Mouse (Mus musculus): ENCODE results near the gene Paxbp1. TPM values are rescaled to one million over a fixed set of nuclear protein-coding genes. Genes with fewer than 3 reads are reported as not detected.

The Paxbp1 gene
- total and polyA plus RNA-seq, 2 experiments from 2014 or later, result 18.8 to 30.6 TPM

DNA sequence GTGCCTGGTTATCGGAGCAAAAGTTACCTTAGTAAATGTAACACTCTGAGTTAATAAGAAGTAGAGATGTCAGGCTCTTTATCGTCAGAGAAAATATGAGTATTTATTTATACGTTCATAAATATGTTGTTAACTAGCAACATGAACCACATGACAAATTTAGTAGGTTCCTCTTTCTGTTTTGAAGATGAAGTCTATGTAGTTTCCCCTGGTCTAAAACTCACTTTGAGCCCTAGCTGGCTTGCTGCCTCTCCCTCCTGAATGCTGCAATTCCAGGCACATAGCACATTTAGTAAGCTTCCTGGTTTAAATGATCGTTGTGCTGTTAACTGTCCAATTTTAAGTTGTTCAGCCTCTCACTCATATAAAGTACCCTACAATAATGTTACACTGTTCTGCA is 13.6 kb downstream of the Paxbp1 start:
- H3K4me3 ChIP-seq (ENCODE audit: low read depth, low read length), result no peak overlapping the region
- TF ChIP-seq EP300 (IDR thresholded peaks at IDR 0.05; ENCODE audit: low read depth), result no peak
- no peak for TF ChIP-seq CTCF (IDR thresholded peaks at IDR 0.05; ENCODE audit: low read depth)
- no peak overlapping the region for H3K9ac ChIP-seq (replicated peaks; ENCODE audit: low read depth, low read length)
- H3K27me3 ChIP-seq (ENCODE audit: control insufficient read depth, insufficient read depth, low read length), result no peaks in the 10 kb centered on the region
- WGBS, result 89% methylated on average over 4 of the region's 4 CpGs
- H3K27ac ChIP-seq (ENCODE audit: low read depth), result no peak overlapping the region
- H3K36me3 ChIP-seq (replicated peaks; ENCODE audit: control insufficient read depth, insufficient read depth, low read length), result peaks cover 87% of the 10 kb centered on the region
- no peak for DNase-seq (ENCODE audit: low spot score)
- no peaks in the 10 kb centered on the region for H3K9me3 ChIP-seq (replicated peaks; ENCODE audit: control insufficient read depth, low read length)
- no peak for ATAC-seq (ENCODE audit: insufficient read depth, low read depth)
- no peaks in the 10 kb centered on the region for H3K4me1 ChIP-seq (ENCODE audit: control insufficient read depth, insufficient read depth)
- no peak overlapping the region for H3K4me2 ChIP-seq (ENCODE audit: low read depth, low read length)

DNA sequence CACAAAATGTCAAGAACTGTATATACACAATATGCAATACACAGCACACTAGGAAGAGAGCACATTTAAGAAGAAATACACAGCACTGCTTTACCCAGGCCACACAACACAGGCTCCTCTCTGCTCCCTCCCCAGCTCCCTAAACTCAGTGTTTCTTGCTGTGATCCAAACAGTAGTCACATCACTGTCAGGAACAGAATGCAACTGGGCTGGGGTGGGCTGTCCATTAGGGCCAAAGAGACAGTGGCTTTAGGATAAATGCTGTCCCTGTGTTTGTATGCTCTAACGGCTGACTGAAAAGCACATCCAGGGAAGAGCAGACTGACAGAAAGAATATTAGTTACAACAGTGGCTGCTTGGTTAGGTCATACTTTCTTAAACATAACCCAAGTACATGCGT is 14.4 kb downstream of the Paxbp1 start:
- ATAC-seq (ENCODE audit: insufficient read depth, low read depth) (no peak), DNase-seq (ENCODE audit: low spot score) (no peak)
- TF ChIP-seq CTCF (IDR thresholded peaks at IDR 0.05; ENCODE audit: low read depth) (no peak), EP300 (IDR thresholded peaks at IDR 0.05; ENCODE audit: low read depth) (no peak)
- Histone ChIP-seq H3K4me1 (ENCODE audit: control insufficient read depth, insufficient read depth) (no peaks in the 10 kb centered on the region), H3K9me3 (replicated peaks; ENCODE audit: control insufficient read depth, low read length) (no peaks in the 10 kb centered on the region), H3K27ac (ENCODE audit: low read depth) (no peak overlapping the region), H3K9ac (replicated peaks; ENCODE audit: low read depth, low read length) (no peak overlapping the region), H3K4me3 (ENCODE audit: low read depth, low read length) (no peak overlapping the region), H3K36me3 (replicated peaks; ENCODE audit: control insufficient read depth, insufficient read depth, low read length) (peaks cover 88% of the 10 kb centered on the region), H3K4me2 (ENCODE audit: low read depth, low read length) (no peak overlapping the region), H3K27me3 (ENCODE audit: control insufficient read depth, insufficient read depth, low read length) (no peaks in the 10 kb centered on the region)
- WGBS, result 85% methylated on average over 2 of the region's 2 CpGs

DNA sequence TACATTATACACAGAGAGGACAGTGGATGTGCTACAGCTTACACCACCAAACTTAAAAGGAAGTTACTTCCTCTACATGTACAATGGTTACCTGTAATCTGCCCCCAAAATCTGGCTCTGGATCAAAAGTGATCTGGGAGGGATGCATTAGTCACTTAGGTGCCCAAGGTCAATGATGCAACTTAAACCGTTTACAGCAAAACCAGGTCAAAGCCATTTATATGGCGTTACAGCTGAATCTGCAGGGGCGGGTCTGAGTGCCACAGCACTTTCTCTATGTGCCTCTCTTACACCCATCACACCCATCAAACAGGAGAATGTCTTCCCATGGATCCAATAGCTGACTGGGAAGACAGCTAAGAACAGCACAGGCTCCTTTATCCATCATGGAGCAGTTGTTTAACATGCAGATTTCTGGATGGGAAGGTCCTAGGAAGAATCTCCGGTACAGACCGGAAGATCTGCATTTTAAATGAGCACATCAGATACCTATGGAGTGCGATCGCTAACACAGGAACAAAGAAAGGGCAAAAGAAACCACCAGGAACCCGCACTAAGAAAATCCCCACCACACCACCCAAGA is 15.1 kb downstream of the Paxbp1 start:
- no peak for DNase-seq (ENCODE audit: low spot score)
- H3K9me3 ChIP-seq (replicated peaks; ENCODE audit: control insufficient read depth, low read length), result no peaks in the 10 kb centered on the region
- H3K27me3 ChIP-seq (ENCODE audit: control insufficient read depth, insufficient read depth, low read length), result no peaks in the 10 kb centered on the region
- no peak for ATAC-seq (ENCODE audit: insufficient read depth, low read depth)
- peaks cover 89% of the 10 kb centered on the region for H3K36me3 ChIP-seq (replicated peaks; ENCODE audit: control insufficient read depth, insufficient read depth, low read length)
- no peak overlapping the region for H3K27ac ChIP-seq (ENCODE audit: low read depth)
- no peak overlapping the region for H3K4me3 ChIP-seq (ENCODE audit: low read depth, low read length)
- TF ChIP-seq CTCF (IDR thresholded peaks at IDR 0.05; ENCODE audit: low read depth) (no peak), EP300 (IDR thresholded peaks at IDR 0.05; ENCODE audit: low read depth) (no peak)
- no peak overlapping the region for H3K9ac ChIP-seq (replicated peaks; ENCODE audit: low read depth, low read length)
- no peak overlapping the region for H3K4me2 ChIP-seq (ENCODE audit: low read depth, low read length)
- no peaks in the 10 kb centered on the region for H3K4me1 ChIP-seq (ENCODE audit: control insufficient read depth, insufficient read depth)
- WGBS, result 91% methylated on average over 8 of the region's 8 CpGs

DNA sequence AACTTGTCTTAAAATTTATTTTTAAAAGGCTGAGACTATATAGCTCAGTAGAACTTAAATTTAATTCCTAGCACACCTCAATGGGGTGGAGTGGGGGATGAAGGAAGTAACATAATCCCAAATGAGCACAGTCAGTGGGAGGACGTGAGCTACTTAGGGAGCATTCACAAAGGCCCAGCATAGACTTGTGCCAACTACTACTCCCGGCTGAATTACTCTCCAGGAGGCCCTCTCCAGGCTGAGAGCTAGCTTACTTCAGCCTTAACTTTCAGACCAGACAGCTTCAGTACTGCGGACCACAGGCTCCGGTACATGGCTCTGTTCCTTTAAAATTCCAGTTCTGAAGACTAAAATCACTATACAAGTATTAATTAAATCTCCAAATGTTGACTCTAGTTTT is 18.1 kb downstream of the Paxbp1 start:
- Histone ChIP-seq H3K4me3 (ENCODE audit: low read depth, low read length) (no peak overlapping the region), H3K4me1 (ENCODE audit: control insufficient read depth, insufficient read depth) (no peaks in the 10 kb centered on the region), H3K9ac (replicated peaks; ENCODE audit: low read depth, low read length) (no peak overlapping the region), H3K27ac (ENCODE audit: low read depth) (no peak overlapping the region), H3K4me2 (ENCODE audit: low read depth, low read length) (no peak overlapping the region), H3K36me3 (replicated peaks; ENCODE audit: control insufficient read depth, insufficient read depth, low read length) (peaks cover 89% of the 10 kb centered on the region), H3K9me3 (replicated peaks; ENCODE audit: control insufficient read depth, low read length) (no peaks in the 10 kb centered on the region), H3K27me3 (ENCODE audit: control insufficient read depth, insufficient read depth, low read length) (no peaks in the 10 kb centered on the region)
- DNase-seq (ENCODE audit: low spot score) (no peak), ATAC-seq (ENCODE audit: insufficient read depth, low read depth) (no peak)
- 88% methylated on average over 4 of the region's 4 CpGs for WGBS
- no peak for TF ChIP-seq EP300 (IDR thresholded peaks at IDR 0.05; ENCODE audit: low read depth)
- no peak for TF ChIP-seq CTCF (IDR thresholded peaks at IDR 0.05; ENCODE audit: low read depth)

DNA sequence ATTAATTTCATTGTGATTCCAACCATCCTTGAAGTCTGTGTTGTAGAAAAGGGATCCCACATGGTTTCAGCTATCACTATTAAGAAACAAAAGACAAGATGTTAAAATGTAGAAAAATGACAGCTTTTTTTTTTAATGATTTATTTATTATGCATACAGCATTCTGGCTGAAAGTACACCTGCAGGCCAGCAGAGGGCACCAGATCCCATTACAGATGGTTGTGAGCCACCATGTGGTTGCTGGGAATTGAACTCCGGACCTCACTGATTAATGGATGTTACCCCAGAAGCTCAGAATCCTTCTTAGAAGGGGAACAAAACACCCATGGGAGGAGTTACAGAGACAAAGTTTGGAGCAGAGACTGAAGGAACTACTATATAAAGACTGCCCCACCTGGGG is 21.0 kb downstream of the Paxbp1 start:
- Histone ChIP-seq H3K4me2 (ENCODE audit: low read depth, low read length) (no peak overlapping the region), H3K36me3 (replicated peaks; ENCODE audit: control insufficient read depth, insufficient read depth, low read length) (peaks cover 96% of the 10 kb centered on the region), H3K4me3 (ENCODE audit: low read depth, low read length) (no peak overlapping the region), H3K9ac (replicated peaks; ENCODE audit: low read depth, low read length) (no peak overlapping the region), H3K9me3 (replicated peaks; ENCODE audit: control insufficient read depth, low read length) (no peaks in the 10 kb centered on the region), H3K27me3 (ENCODE audit: control insufficient read depth, insufficient read depth, low read length) (no peaks in the 10 kb centered on the region), H3K27ac (ENCODE audit: low read depth) (no peak overlapping the region), H3K4me1 (ENCODE audit: control insufficient read depth, insufficient read depth) (no peaks in the 10 kb centered on the region)
- no peak for ATAC-seq (ENCODE audit: insufficient read depth, low read depth)
- no peak for DNase-seq (ENCODE audit: low spot score)
- WGBS, result 85% methylated on average over 1 of the region's 1 CpGs
- TF ChIP-seq CTCF (IDR thresholded peaks at IDR 0.05; ENCODE audit: low read depth) (peak; percentile 28), EP300 (IDR thresholded peaks at IDR 0.05; ENCODE audit: low read depth) (no peak)

DNA sequence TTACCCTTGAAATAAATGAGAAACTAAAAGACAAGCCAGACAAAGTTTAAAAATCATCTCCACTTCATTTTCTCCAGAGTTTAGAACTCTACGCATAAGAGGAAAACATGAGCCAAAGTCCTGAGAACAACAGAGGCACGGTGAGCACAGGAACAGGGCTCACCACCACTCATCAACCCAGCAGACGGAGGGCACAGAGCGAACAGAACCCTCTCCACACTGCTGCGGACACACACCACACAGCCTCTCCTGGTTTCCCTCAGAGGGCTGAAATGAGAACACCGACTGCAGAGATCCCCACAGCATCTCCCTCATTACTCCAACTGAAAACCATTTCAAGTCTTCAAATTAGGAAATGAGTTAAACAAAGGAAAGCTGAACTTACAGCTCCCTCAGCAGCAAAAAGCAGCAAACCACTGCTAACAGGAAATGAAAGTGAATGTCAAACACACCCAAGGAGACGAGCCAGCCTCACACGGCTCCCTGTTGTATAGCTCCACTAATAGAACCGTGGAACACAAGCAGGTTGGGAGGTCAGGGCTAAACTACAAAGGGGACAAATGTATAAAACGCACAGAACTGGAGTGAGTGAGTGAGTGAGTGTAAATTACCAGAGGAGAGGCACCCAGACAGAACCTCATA is 23.4 kb downstream of the Paxbp1 start:
- WGBS, result 87% methylated on average over 10 of the region's 10 CpGs
- TF ChIP-seq CTCF (IDR thresholded peaks at IDR 0.05; ENCODE audit: low read depth), result no peak
- TF ChIP-seq EP300 (IDR thresholded peaks at IDR 0.05; ENCODE audit: low read depth), result no peak
- DNase-seq (ENCODE audit: low spot score), result no peak
- peaks cover 90% of the 10 kb centered on the region for H3K36me3 ChIP-seq (replicated peaks; ENCODE audit: control insufficient read depth, insufficient read depth, low read length)
- no peak overlapping the region for H3K9ac ChIP-seq (replicated peaks; ENCODE audit: low read depth, low read length)
- H3K4me1 ChIP-seq (ENCODE audit: control insufficient read depth, insufficient read depth), result no peaks in the 10 kb centered on the region
- H3K4me2 ChIP-seq (ENCODE audit: low read depth, low read length), result no peak overlapping the region
- no peak overlapping the region for H3K4me3 ChIP-seq (ENCODE audit: low read depth, low read length)
- no peaks in the 10 kb centered on the region for H3K9me3 ChIP-seq (replicated peaks; ENCODE audit: control insufficient read depth, low read length)
- no peak overlapping the region for H3K27ac ChIP-seq (ENCODE audit: low read depth)
- no peak for ATAC-seq (ENCODE audit: insufficient read depth, low read depth)
- H3K27me3 ChIP-seq (ENCODE audit: control insufficient read depth, insufficient read depth, low read length), result no peaks in the 10 kb centered on the region

Data from heart, postnatal 0 days (tissue).